Mouse (Mus musculus) heart, adult 9 months (tissue): ENCODE data around the gene Xrcc6.

ENCODE experiments used
- DNase-seq, 2 experiments: peaks; one replicate each; pipeline ENCODE4 v3.0.0; 2022; ENCODE audit warnings: low spot score in 2 of 2

The Xrcc6 gene

GRCm38 (mm10) chr15:82081161-82081560, 93.5 kb downstream of the Xrcc6 start:
- no peak for DNase-seq

GRCm38 (mm10) chr15:82085606-82086005, 98.0 kb downstream of the Xrcc6 start:
- no peak for DNase-seq

- DNase-seq, result no peak
These were observed 98.5 kb downstream of the Xrcc6 start for GRCm38 (mm10) chr15:82086131-82086530.

- DNase-seq, result no peak
These were observed 99.6 kb downstream of the Xrcc6 start for GRCm38 (mm10) chr15:82087266-82087665.
